Mouse (Mus musculus) heart, embryonic 14.5 days (tissue): ENCODE results near the gene Mcf2l. TPM values are rescaled to one million over a fixed set of nuclear protein-coding genes. Genes with fewer than 3 reads are reported as not detected.
A peak's percentile ranks its signal among the peaks of the same experiment; 100 is the strongest.

Experiments used
- ATAC-seq: fragments of 200-750 bp; cut with Nextera tagmentation; 2 replicates; pipeline ENCODE4 v1.8.0; 2017; ENCODE audit warnings: low read depth, moderate TSS enrichment; ENCODE audit not compliant: insufficient number of reproducible peaks, insufficient read depth, low FRiP score
- H3K27ac ChIP-seq, 2 experiments: fragments of 200-500 bp in 1 of 2; fragments of 300-500 bp in 1 of 2; sonication (generic) in 1 of 2; replicated peaks in 1 of 2; 2 replicates each; pipeline ENCODE4 v1.5.1; 2012 to 2014; ENCODE audit warnings: low read depth in 2 of 2, low read length in 2 of 2, control low read depth in 1 of 2, mild to moderate bottlenecking in 1 of 2, mixed read lengths in 1 of 2; ENCODE audit not compliant: control insufficient read depth in 1 of 2, insufficient read depth in 1 of 2
- H3K27me3 ChIP-seq: fragments of 300-500 bp; sonication (generic); 2 replicates; pipeline ENCODE4 v1.6.1; 2014; ENCODE audit warnings: mild to moderate bottlenecking, low read length, control low read depth; ENCODE audit not compliant: control insufficient read depth, insufficient read depth
- H3K36me3 ChIP-seq: fragments of 300-500 bp; sonication (generic); 2 replicates; pipeline ENCODE4 v1.6.1; 2014; ENCODE audit warnings: mild to moderate bottlenecking, control low read depth, low read length, mixed read lengths; ENCODE audit not compliant: control insufficient read depth, insufficient read depth
- H3K4me1 ChIP-seq, 2 experiments: fragments of 200-500 bp in 1 of 2; fragments of 300-500 bp in 1 of 2; sonication (generic) in 1 of 2; 2 replicates each; pipeline ENCODE4 v1.6.1; 2012 to 2014; ENCODE audit warnings: low read length in 2 of 2, control low read depth in 1 of 2, mixed read lengths in 1 of 2; ENCODE audit not compliant: control insufficient read depth in 2 of 2, insufficient read depth in 2 of 2
- H3K4me2 ChIP-seq: fragments of 300-500 bp; sonication (generic); 2 replicates; pipeline ENCODE4 v1.6.1; 2014; ENCODE audit warnings: mild to moderate bottlenecking, low read length
- H3K4me3 ChIP-seq, 2 experiments: fragments of 200-500 bp in 1 of 2; fragments of 300-500 bp in 1 of 2; sonication (generic) in 1 of 2; 2 replicates each; pipeline ENCODE4 v1.5.1; 2012 to 2014; ENCODE audit warnings: low read length in 2 of 2, mild to moderate bottlenecking in 2 of 2, control low read depth in 1 of 2, low read depth in 1 of 2, moderate library complexity in 1 of 2; ENCODE audit not compliant: control insufficient read depth in 1 of 2, insufficient read depth in 1 of 2
- H3K9ac ChIP-seq: fragments of 300-500 bp; sonication (generic); 2 replicates; pipeline ENCODE4 v1.6.1; 2014; ENCODE audit warnings: mild to moderate bottlenecking, low read length
- H3K9me3 ChIP-seq: fragments of 300-500 bp; sonication (generic); 2 replicates; pipeline ENCODE4 v1.6.1; 2016; ENCODE audit warnings: low read length, control low read depth; ENCODE audit not compliant: control insufficient read depth
- WGBS: fragments of 180-500 bp; shearing (Covaris S2); extraction: QIAGEN DNeasy Blood & Tissue Kit; methylation state at CpG from one replicate; pipeline ENCODE4 v1.1.7; 2014; 5-methylcytosine and 5-hydroxymethylcytosine counted together
- polyA plus RNA-seq: library from polyadenylated mRNA; unstranded; fragments of >200 nt; fragmentation: Nextera tagmentation; extraction: Ambion mirVana; gene quantifications from 2 replicates; pipeline ENCODE4 v1.2.1, GENCODE M21; 2014

The Mcf2l gene
- polyA plus RNA-seq, 1 experiment from 2014 or later = 13.4 TPM

DNA sequence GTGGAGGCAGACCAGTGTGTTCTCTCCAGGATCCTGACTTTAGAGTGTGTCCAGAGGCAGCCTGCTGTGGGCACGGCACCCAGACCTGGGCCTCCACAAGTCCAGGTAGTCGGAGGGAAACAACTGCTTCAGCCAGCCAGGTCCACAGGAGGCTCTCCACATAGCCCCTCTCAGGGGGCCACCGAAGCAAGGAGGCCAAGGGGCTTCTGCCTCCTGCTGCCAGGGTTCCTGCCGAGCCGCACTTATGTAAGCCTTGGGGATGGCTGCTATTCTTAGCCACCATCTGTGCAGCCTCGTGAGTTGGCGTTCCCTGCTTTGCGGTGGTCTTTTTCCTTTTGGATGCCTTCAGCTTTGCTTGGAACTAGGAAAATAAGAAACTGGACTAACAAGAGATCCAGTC is 114.0 kb downstream of the Mcf2l start:
- no peak overlapping the region for H3K4me3 ChIP-seq
- H3K4me1 ChIP-seq = peaks cover 9% of the 10 kb centered on the region in 2 experiments; a peak in 3 of 4 replicates
- WGBS = 31% methylated on average over 8 of the region's 8 CpGs
- no peak overlapping the region for H3K27ac ChIP-seq
- no peaks in the 10 kb centered on the region for H3K9me3 ChIP-seq
- peak overlapping the region; percentile 45; the same call in 1 of the 2 replicates for H3K9ac ChIP-seq
- no peaks in the 10 kb centered on the region for H3K27me3 ChIP-seq
- H3K4me2 ChIP-seq = no peak overlapping the region
- no peak for ATAC-seq
- H3K36me3 ChIP-seq = no peaks in the 10 kb centered on the region

DNA sequence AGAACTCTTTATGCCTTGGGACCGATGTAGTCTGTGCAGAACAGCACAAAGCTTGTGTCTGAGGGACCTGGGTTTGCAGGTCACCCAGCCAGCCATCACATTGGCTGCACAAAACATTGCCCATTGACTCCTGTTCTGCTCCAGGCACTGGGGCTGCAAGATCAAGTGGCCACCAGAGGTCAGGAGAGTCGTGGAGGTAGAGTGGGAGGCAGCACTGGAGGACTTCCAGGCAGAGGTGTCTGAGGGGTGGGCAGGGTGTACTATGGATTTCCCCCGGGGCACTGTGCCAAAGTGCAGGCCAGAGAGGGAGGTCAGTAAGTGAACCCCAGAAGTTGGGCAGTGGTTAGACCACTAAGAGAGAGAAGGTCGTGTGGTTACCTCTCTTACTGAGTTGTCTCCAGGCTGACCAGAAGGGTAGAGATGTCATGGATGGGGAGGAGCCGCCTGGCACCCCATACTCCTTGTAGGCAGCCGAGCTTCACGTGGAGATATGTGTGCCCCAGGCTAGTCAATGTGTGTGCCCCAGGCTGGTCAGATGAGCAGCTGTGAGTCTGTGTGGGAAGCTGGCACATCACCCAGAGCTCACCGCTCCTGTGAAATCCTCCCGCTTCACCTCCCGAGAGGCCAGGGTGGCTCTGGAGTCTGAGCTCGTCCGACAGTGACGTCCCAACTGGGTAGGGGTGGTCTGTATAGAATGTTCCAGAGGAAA is 115.3 kb downstream of the Mcf2l start:
- Histone ChIP-seq H3K9ac (no peak overlapping the region), H3K36me3 (no peaks in the 10 kb centered on the region), H3K9me3 (no peaks in the 10 kb centered on the region), H3K27me3 (no peaks in the 10 kb centered on the region), H3K4me1 (peaks cover 12 to 14% of the 10 kb centered on the region in 2 experiments; a peak in 3 of 4 replicates), H3K4me3 (no peak overlapping the region), H3K4me2 (no peak overlapping the region), H3K27ac (no peak overlapping the region)
- 68% methylated on average over 13 of the region's 13 CpGs for WGBS
- no peak for ATAC-seq

DNA sequence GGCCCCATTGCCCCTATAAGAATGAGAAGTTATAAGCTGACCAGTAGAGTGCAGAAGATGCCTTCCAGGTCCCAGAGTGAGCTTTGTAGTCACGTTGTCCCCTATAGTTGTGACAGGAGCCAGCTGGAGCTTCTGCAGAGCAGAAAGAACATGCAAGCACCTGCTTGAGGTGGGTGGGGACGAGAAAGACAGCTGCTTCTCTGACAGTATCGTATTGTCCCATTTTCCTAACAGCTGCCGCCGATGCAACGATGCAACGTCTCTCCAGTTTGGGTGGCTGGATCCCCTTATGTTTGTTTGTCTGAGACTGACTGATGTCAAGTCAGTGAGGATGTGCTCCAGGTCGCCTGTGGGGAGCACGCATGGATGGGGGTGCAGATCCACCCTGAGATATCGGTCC is 117.8 kb downstream of the Mcf2l start:
- no peaks in the 10 kb centered on the region for H3K9me3 ChIP-seq
- H3K27me3 ChIP-seq = no peaks in the 10 kb centered on the region
- H3K9ac ChIP-seq = no peak overlapping the region
- ATAC-seq = no peak
- H3K27ac ChIP-seq = no peak overlapping the region
- H3K4me1 ChIP-seq = peaks cover 14 to 15% of the 10 kb centered on the region in 2 experiments
- H3K4me2 ChIP-seq = no peak overlapping the region
- H3K4me3 ChIP-seq = no peak overlapping the region
- no peaks in the 10 kb centered on the region for H3K36me3 ChIP-seq
- 80% methylated on average over 10 of the region's 10 CpGs for WGBS

DNA sequence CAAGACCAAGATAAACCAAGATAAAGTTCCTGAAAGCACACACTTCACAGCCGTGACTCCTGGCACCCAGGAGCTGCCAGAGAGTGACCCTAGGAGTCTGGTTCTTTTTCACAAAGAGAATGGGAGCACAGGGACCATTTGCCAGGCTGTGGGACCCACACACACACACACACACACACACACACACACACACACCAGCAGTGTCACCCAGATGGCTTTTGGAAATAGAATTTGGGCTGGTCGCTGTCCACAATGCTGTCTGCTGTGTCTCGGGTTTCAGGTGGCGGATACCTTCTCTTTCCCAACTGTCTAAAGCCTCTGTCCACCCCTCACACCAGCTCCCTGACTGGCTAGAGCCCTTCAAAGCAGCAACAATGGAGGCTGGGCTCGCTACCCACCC is 120.9 kb downstream of the Mcf2l start:
- H3K36me3 ChIP-seq = no peaks in the 10 kb centered on the region
- H3K27ac ChIP-seq = no peak overlapping the region
- WGBS = 64% methylated on average over 5 of the region's 5 CpGs
- H3K27me3 ChIP-seq = no peaks in the 10 kb centered on the region
- no peak overlapping the region for H3K4me2 ChIP-seq
- no peak overlapping the region for H3K9ac ChIP-seq
- no peaks in the 10 kb centered on the region for H3K9me3 ChIP-seq
- H3K4me1 ChIP-seq = peaks cover 19 to 22% of the 10 kb centered on the region in 2 experiments; a peak in 3 of 4 replicates
- no peak overlapping the region for H3K4me3 ChIP-seq
- ATAC-seq = no peak

DNA sequence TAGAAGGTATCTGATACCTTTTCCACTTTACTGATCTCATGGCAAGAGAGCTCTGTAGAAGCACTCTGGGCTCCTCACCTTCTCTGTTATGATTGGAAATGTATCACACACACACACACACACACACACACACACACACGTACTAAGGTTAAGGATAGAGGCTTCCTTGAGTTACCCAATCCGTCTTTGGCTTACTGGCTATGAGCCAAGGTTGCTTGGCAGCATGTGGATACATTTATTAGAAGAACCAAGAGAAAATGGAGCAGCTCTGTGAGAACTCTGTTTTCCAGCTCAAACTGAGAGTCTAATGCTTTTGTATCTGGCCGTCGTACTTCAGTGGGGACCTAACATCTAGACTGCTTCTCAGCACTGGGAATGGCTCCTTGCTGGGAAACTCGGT is 121.9 kb downstream of the Mcf2l start:
- Histone ChIP-seq H3K4me1 (peaks cover 22% of the 10 kb centered on the region in 2 experiments; a peak in 3 of 4 replicates), H3K36me3 (no peaks in the 10 kb centered on the region), H3K9ac (no peak overlapping the region), H3K27me3 (no peaks in the 10 kb centered on the region), H3K27ac (no peak overlapping the region), H3K9me3 (no peaks in the 10 kb centered on the region), H3K4me2 (no peak overlapping the region), H3K4me3 (no peak overlapping the region)
- ATAC-seq = no peak
- 68% methylated on average over 5 of the region's 5 CpGs for WGBS

DNA sequence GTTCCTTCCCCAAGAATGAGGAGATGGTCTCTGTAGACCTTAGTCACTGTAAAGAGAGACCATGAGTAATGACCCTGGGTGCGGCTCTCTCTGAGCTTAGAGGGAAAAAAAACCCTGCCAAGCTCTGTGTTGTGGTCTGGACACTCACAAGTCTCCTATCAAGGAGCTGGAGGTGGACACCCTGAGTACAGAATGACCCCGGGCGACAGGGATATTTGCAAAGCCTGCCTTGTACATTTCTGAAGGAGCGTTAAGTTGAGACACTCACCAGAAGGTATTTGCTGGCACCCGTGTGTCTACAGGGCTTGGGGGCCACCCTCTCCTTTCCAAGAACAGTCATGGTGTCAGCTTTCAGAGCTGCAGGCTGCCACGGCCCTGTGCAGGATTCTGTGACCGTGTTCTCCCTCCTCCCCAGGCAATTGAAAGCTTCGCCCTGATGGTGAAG is 123.2 kb downstream of the Mcf2l start:
- Histone ChIP-seq H3K9ac (no peak overlapping the region), H3K9me3 (no peaks in the 10 kb centered on the region), H3K27ac (peak overlapping the region; percentile 42 to 61), H3K4me3 (no peak overlapping the region), H3K27me3 (no peaks in the 10 kb centered on the region), H3K36me3 (no peaks in the 10 kb centered on the region), H3K4me1 (peaks cover 22% of the 10 kb centered on the region in 2 experiments; a peak in 3 of 4 replicates), H3K4me2 (peak overlapping the region; percentile 23)
- 28% methylated on average over 8 of the region's 8 CpGs for WGBS
- ATAC-seq = no peak

DNA sequence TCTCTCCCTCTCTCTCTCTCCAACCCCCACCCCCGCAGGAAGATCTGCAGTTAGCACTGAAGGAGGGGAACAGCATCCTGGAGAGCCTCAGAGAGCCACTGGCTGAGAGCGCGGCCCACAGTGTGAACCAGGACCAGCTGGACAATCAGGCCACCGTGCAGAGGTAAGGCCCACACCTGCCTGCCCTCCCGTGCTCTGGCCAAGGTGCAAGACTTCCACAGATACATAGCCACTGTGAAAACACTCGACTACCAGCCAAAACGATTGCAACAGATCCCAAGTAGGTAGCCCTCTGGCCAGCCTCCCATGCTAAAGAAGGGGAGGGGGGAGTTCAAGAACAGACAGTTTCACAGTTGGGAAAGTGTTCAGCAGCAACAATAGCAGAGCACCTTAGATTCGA is 124.7 kb downstream of the Mcf2l start:
- Histone ChIP-seq H3K36me3 (peaks cover 6% of the 10 kb centered on the region; the same call in 1 of the 2 replicates), H3K4me2 (no peak overlapping the region), H3K9me3 (no peaks in the 10 kb centered on the region), H3K27ac (no peak overlapping the region), H3K4me3 (no peak overlapping the region), H3K4me1 (peaks cover 14 to 15% of the 10 kb centered on the region in 2 experiments; a peak in 3 of 4 replicates), H3K27me3 (no peaks in the 10 kb centered on the region), H3K9ac (no peak overlapping the region)
- no peak for ATAC-seq
- 67% methylated on average over 8 of the region's 8 CpGs for WGBS
